7 mouse cellular contexts compared by ENCODE assay signal in genomic region chr11:5789754-5790333, GRCm38 (mm10). TPM values are rescaled to one million over a fixed set of nuclear protein-coding genes. Genes with fewer than 3 reads are reported as not detected.
DNase-seq lines count a peak whose midpoint lies in the region; ATAC-seq lines count a peak whose summit lies in the region.

No protein-coding gene starts in this region.

- peaks cover 30% of the 10 kb centered on the region for H3K36me3 ChIP-seq in forebrain, embryonic 15.5 days
- H3K36me3 ChIP-seq in macrophage (ENCODE audit: inconsistent target) = peaks cover 40% of the 10 kb centered on the region

- H3K79me2 ChIP-seq in macrophage (ENCODE audit: inconsistent target) = peaks cover 59% of the 10 kb centered on the region

- H3K9me3 ChIP-seq in forebrain, embryonic 15.5 days = no peaks in the 10 kb centered on the region

- DNase-seq in spleen, adult 12 weeks (ENCODE audit: low spot score) = peak; percentile 21
- no peak for DNase-seq in spleen, postnatal 4 days (ENCODE audit: low spot score in 2 of 2)
- peak; percentile 41 for DNase-seq in urinary bladder, postnatal 25 days (ENCODE audit: low spot score)
- DNase-seq in MN1 (ENCODE audit: low spot score) = no peak
- DNase-seq in gastrocnemius, adult 8-10 months (ENCODE audit: low spot score in 2 of 2) = no peak

- no peak overlapping the region for H3K27ac ChIP-seq in forebrain, embryonic 15.5 days (replicated peaks)
- peak overlapping the region; percentile 91 for H3K27ac ChIP-seq in macrophage

- 0 out of 2 replicates have a peak overlapping the region, but pooled peaks have one; percentile 87 for H3K4me2 ChIP-seq in forebrain, embryonic 15.5 days (replicated peaks)

- peak overlapping the region; percentile 76; the same call in 1 of the 2 replicates for H3K4me3 ChIP-seq in forebrain, embryonic 15.5 days
- peak overlapping the region; percentile 94 for H3K4me3 ChIP-seq in macrophage (ENCODE audit: inconsistent target)

- H3K9ac ChIP-seq in forebrain, embryonic 15.5 days (replicated peaks) = no peak overlapping the region

- ATAC-seq in forebrain, embryonic 15.5 days (replicated peaks) = no peak

- H3K4me1 ChIP-seq in forebrain, embryonic 15.5 days = peaks cover 27% of the 10 kb centered on the region

- H3K27me3 ChIP-seq in forebrain, embryonic 15.5 days = no peaks in the 10 kb centered on the region

- WGBS in forebrain, embryonic 15.5 days = 88% methylated on average over 3 of the region's 3 CpGs
- 6% methylated on average over 3 of the region's 3 CpGs for WGBS in macrophage (ENCODE audit: missing documents)

RNA-seq across cellular contexts. Expression of gene Dbnl, which starts 1.6 kb away (rescaled TPM):
- 138 and 140 TPM in 2 replicates for polyA plus RNA-seq in forebrain, embryonic 15.5 days (2015; fragmentation: Nextera tagmentation; extraction: Ambion mirVana)
- total RNA-seq in macrophage (2018; cell fraction: chromatin; rRNA removed) = 100 to 1,000 TPM in 22 of 26 experiments, 10 to 100 TPM in 4; 52.4 to 324 (median 184) TPM
- total RNA-seq in macrophage (2018; cell fraction: cytosol; rRNA removed) = 100 to 1,000 TPM; 112 to 283 (median 177) TPM
- 100 to 1,000 TPM in 20 of 26 experiments, 10 to 100 TPM in 6; 63.8 to 229 (median 124) TPM for total RNA-seq in macrophage (2018; cell fraction: nucleus; rRNA removed)
- polyA plus RNA-seq in macrophage (2018) = 170 to 177 TPM (median 175 TPM) in 3 replicates
- total RNA-seq in gastrocnemius, adult 8-10 months (2022) = 10 to 100 TPM; 10.3 to 13.1 (median 12.2) TPM

RNA-seq across cellular contexts. Expression of gene Pgam2, which starts 13.7 kb away (rescaled TPM):
- polyA plus RNA-seq in forebrain, embryonic 15.5 days (2015; fragmentation: Nextera tagmentation; extraction: Ambion mirVana) = 1.9 and 3.1 TPM in 2 replicates
- total RNA-seq in macrophage (2018; cell fraction: chromatin; rRNA removed) = not detected
- total RNA-seq in macrophage (2018; cell fraction: cytosol; rRNA removed) = not detected
- not detected for total RNA-seq in macrophage (2018; cell fraction: nucleus; rRNA removed)
- polyA plus RNA-seq in macrophage (2018) = not detected in 3 replicates
- total RNA-seq in gastrocnemius, adult 8-10 months (2022) = 1,000 to 10,000 TPM; 2,240 to 2,793 (median 2,573) TPM

RNA-seq across cellular contexts. Expression of gene Urgcp, which starts 27.7 kb away (rescaled TPM):
- 31.6 and 32.4 TPM in 2 replicates for polyA plus RNA-seq in forebrain, embryonic 15.5 days (2015; fragmentation: Nextera tagmentation; extraction: Ambion mirVana)
- 10 to 100 TPM in 24 of 26 experiments, 1 to 10 TPM in 2; 8.7 to 41.2 (median 24.2) TPM for total RNA-seq in macrophage (2018; cell fraction: chromatin; rRNA removed)
- total RNA-seq in macrophage (2018; cell fraction: cytosol; rRNA removed) = 10 to 100 TPM in 24 of 26 experiments, 1 to 10 TPM in 2; 8.2 to 21.6 (median 15.2) TPM
- total RNA-seq in macrophage (2018; cell fraction: nucleus; rRNA removed) = 10 to 100 TPM; 12.0 to 37.8 (median 24.3) TPM
- 7.5 to 13.5 TPM (median 13.1 TPM) in 3 replicates for polyA plus RNA-seq in macrophage (2018)
- 10 to 100 TPM; 46.2 to 52.2 (median 48.2) TPM for total RNA-seq in gastrocnemius, adult 8-10 months (2022)

RNA-seq across cellular contexts. Expression of gene Polm, which starts 48.0 kb away (rescaled TPM):
- polyA plus RNA-seq in forebrain, embryonic 15.5 days (2015; fragmentation: Nextera tagmentation; extraction: Ambion mirVana) = 7.0 TPM in 2 replicates
- total RNA-seq in macrophage (2018; cell fraction: chromatin; rRNA removed) = 10 to 100 TPM; 10.7 to 72.0 (median 39.8) TPM
- 1 to 10 TPM; 2.5 to 6.7 (median 4.5) TPM for total RNA-seq in macrophage (2018; cell fraction: cytosol; rRNA removed)
- 10 to 100 TPM; 10.9 to 41.7 (median 23.6) TPM for total RNA-seq in macrophage (2018; cell fraction: nucleus; rRNA removed)
- polyA plus RNA-seq in macrophage (2018) = 4.5 to 5.8 TPM (median 5.4 TPM) in 3 replicates
- 1 to 10 TPM; 1.6 to 2.5 (median 2.0) TPM for total RNA-seq in gastrocnemius, adult 8-10 months (2022)

Comparison
In these comparisons a context has a peak if more than half of its experiments do, and no peak if none do; other contexts are left out.
1. DNase-seq: peak in spleen, adult 12 weeks (single experiment) and urinary bladder, postnatal 25 days (single experiment); none in spleen, postnatal 4 days (0 of 2), MN1 (single experiment) and gastrocnemius, adult 8-10 months (0 of 2).